Mouse (Mus musculus): ENCODE data around the gene Tbata.

- TF ChIP-seq POLR2A (IDR thresholded peaks at IDR 0.05; ENCODE audit: borderline replicate concordance, extremely low read depth, insufficient read depth, insufficient read length, poor library complexity, severe bottlenecking), result no peak
- TF ChIP-seq CTCF (IDR thresholded peaks at IDR 0.05; ENCODE audit: borderline replicate concordance, extremely low read depth, insufficient read depth, insufficient read length), result no peak
Measured at GRCm38 (mm10) chr10:61168393-61168792, 3.4 kb upstream of the Tbata start.

Data from brain, embryonic 14.5 days (tissue).